Mouse (Mus musculus): ENCODE measurements at regions not wholly inside any gene's neighbourhood (a gene's known extent, or its start where the extent isn't known, plus 50 kb on each side); places are given as distances from the start of the nearest gene placed in this dataset.
"Not testable (repeated sequence)": the region's sequence is repeated elsewhere in the genome, so short reads cannot be mapped to it uniquely, and the experiment has no call there.

- not testable (repeated sequence) for TF ChIP-seq EP300, CTCF (IDR thresholded peaks at IDR 0.05; ENCODE audit: low read depth)
Observed at GRCm38 (mm10) chr3:16488431-16488830, 482.2 kb upstream of the Gm5150 start.
